Mouse (Mus musculus) neutrophil, adult 65 days (primary cell): ENCODE measurements around the gene Nap1l5. TPM values are rescaled to one million over a fixed set of nuclear protein-coding genes. Genes with fewer than 3 reads are reported as not detected.

Experiments used
- total RNA-seq: library from RNA; stranded (reverse); gene quantifications from 2 replicates; pipeline ENCODE4 v1.2.4, GENCODE M21; 2023

The Nap1l5 gene
- not detected in 2 replicates for total RNA-seq

GRCm38 (mm10) chr6:58906852-58907261 lies at the start of gene Nap1l5:
Nap1l5 (minus strand) TSS chr6:58907076.

Other genes starting within 250 kb of the Nap1l5 start
- gene Herc3, start 75.6 kb downstream of the Nap1l5 start, total RNA-seq: 24.8 and 30.0 TPM in 2 replicates
- gene Fam13a, start 117.5 kb upstream of the Nap1l5 start, total RNA-seq: 0.19 TPM in 1 of 2 replicates, not detected in the other